Mouse (Mus musculus) layer of hippocampus, postnatal 14 days (tissue): ENCODE results near the gene Gm10600. TPM values are rescaled to one million over a fixed set of nuclear protein-coding genes. Genes with fewer than 3 reads are reported as not detected.
"Not testable (repeated sequence)": the region's sequence is repeated elsewhere in the genome, so short reads cannot be mapped to it uniquely, and the experiment has no call there.

Experiments
- DNase-seq, 2 experiments: peaks; one replicate each; pipeline ENCODE4 v3.0.0; 2021 to 2022; ENCODE audit warnings: low spot score in 2 of 2, mixed read lengths in 1 of 2
- long read RNA-seq, 2 experiments: library from polyadenylated mRNA; stranded (forward); transcript quantifications; one replicate each; pipeline ENCODE4 v2.0.0; 2021
- total RNA-seq, 2 experiments: library from RNA; stranded (reverse); gene quantifications; 2 replicates each; pipeline ENCODE4 v1.2.3; 2021

Gene Gm10600
- total RNA-seq, result 1 to 10 TPM; 6.0 to 6.7 TPM
- long read RNA-seq, experiment 1, result 0 reads
- long read RNA-seq, experiment 2, partial matches to known transcripts, result 0 of 1 reads
- long read RNA-seq, experiment 2, other reads (novel, unspliced or antisense), result 0 of 1 reads

- not testable (repeated sequence) for DNase-seq
Observed at GRCm38 (mm10) chr4:42240339-42240738, at the start of gene Gm10600. Gene Gm10600 (plus strand): TSS chr4:42240639.

GRCm38 (mm10) chr4:42255467-42255866 is 15.0 kb downstream of the Gm10600 start, which contains the start of gene Ccl21b:
Gene Ccl21b (plus strand): TSS chr4:42255767.
- DNase-seq, result not testable (repeated sequence)

Other genes with a start within 250 kb of the Gm10600 start
- gene Gm21093, start 205.9 kb upstream of the Gm10600 start, total RNA-seq, result 1 to 10 TPM; 2.3 to 3.5 TPM
- gene Gm3893, start 149.4 kb upstream of the Gm10600 start, total RNA-seq, result not detected
- 10 to 100 TPM; 12.4 to 14.1 TPM for gene Gm13304, start 125.8 kb upstream of the Gm10600 start, total RNA-seq
- 1 to 10 TPM; 8.9 to 9.1 TPM for gene Gm13306, start 87.2 kb upstream of the Gm10600 start, total RNA-seq
- 1 to 10 TPM; 3.4 to 3.7 TPM for gene Gm13305, start 72.0 kb upstream of the Gm10600 start, total RNA-seq
- not detected for gene Ccl21b, start 15.1 kb downstream of the Gm10600 start, total RNA-seq
- not detected for gene Gm21953, start 53.6 kb downstream of the Gm10600 start, total RNA-seq
- under 1 TPM in 1 of 2 experiments, not detected in 1; 0.76 TPM for gene Fam205a3, start 77.7 kb downstream of the Gm10600 start, total RNA-seq
- gene Gm21586, start 198.7 kb downstream of the Gm10600 start, total RNA-seq, result not detected
- 1 to 10 TPM; 1.8 to 1.9 TPM for gene Gm2163, start 226.1 kb downstream of the Gm10600 start, total RNA-seq